Mouse (Mus musculus): ENCODE measurements around the gene Acad12. TPM values are rescaled to one million over a fixed set of nuclear protein-coding genes. Genes with fewer than 3 reads are reported as not detected.

Gene Acad12
- polyA plus RNA-seq, 1 experiment from 2014 or later, result 6.7 TPM

DNA sequence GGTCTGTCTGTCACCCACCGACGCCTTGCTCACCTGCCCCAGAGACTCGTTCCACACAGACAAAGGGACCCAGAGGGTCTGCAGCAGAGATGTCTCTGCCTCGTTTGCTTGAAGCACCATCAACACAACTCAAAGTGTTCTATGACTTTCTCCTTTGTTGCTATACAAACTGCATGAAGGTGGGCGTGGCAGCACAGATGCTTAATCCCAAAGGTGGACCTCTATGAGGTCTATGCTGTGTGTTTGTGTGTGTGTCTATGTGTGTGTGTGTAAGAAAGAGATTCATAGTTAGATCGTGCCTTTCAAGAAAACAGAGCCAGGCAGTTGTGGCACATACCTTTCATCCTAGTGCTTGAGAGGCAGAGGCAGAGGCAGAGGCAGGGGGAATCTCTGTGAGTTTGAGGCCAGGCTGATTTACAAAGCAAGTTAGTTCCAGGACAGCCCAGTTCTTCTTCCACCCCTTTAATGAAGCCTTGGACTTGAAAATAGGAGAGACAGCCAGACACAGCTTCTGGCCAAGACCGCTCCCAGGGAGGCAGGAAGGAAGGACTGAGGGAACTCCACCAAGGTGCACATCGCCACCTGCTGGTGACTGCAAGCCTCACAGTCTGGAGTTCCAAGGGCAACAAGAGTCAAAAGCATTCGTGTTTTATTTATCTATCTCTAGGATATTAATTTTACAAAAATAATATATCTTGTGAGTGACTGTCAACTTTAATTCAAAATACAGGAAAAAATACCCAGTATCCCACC, 17.0 kb downstream of the Acad12 start:
- peak; percentile 69 for ATAC-seq (replicated peaks; ENCODE audit: extremely low read depth, insufficient read depth, low FRiP score)
- 31% methylated on average over 9 of the region's 9 CpGs for WGBS
- no peak overlapping the region for H3K4me2 ChIP-seq (ENCODE audit: low read depth, low read length)
- H3K9me3 ChIP-seq (replicated peaks; ENCODE audit: control insufficient read depth, low read length), result no peaks in the 10 kb centered on the region
- H3K27ac ChIP-seq (ENCODE audit: low read length), result no peak overlapping the region
- H3K36me3 ChIP-seq (ENCODE audit: control insufficient read depth, insufficient read depth), result no peaks in the 10 kb centered on the region
- no peak overlapping the region for H3K9ac ChIP-seq (ENCODE audit: low read length)
- H3K4me1 ChIP-seq (ENCODE audit: control insufficient read depth, insufficient read depth, low read length), result 0 out of 2 replicates have a peak, but pooled peaks cover 3% of the 10 kb centered on the region
- H3K4me3 ChIP-seq (ENCODE audit: low read length), result no peak overlapping the region
- no peaks in the 10 kb centered on the region for H3K27me3 ChIP-seq (ENCODE audit: control insufficient read depth, insufficient read depth, low read length)

GRCm38 (mm10) chr5:121598871-121599610, 19.7 kb downstream of the Acad12 start:
- WGBS, result 72% methylated on average over 13 of the region's 13 CpGs
- no peak overlapping the region for H3K4me3 ChIP-seq (ENCODE audit: low read length)
- ATAC-seq (replicated peaks; ENCODE audit: extremely low read depth, insufficient read depth, low FRiP score), result no peak
- H3K36me3 ChIP-seq (ENCODE audit: control insufficient read depth, insufficient read depth), result no peaks in the 10 kb centered on the region
- no peaks in the 10 kb centered on the region for H3K27me3 ChIP-seq (ENCODE audit: control insufficient read depth, insufficient read depth, low read length)
- no peaks in the 10 kb centered on the region for H3K9me3 ChIP-seq (replicated peaks; ENCODE audit: control insufficient read depth, low read length)
- H3K4me2 ChIP-seq (ENCODE audit: low read depth, low read length), result no peak overlapping the region
- peaks cover 10% of the 10 kb centered on the region for H3K4me1 ChIP-seq (ENCODE audit: control insufficient read depth, insufficient read depth, low read length)
- no peak overlapping the region for H3K27ac ChIP-seq (ENCODE audit: low read length)
- no peak overlapping the region for H3K9ac ChIP-seq (ENCODE audit: low read length)

GRCm38 (mm10) chr5:121597991-121598537, 20.7 kb downstream of the Acad12 start:
- WGBS, result 79% methylated on average over 7 of the region's 7 CpGs

GRCm38 (mm10) chr5:121597332-121597731, 21.4 kb downstream of the Acad12 start:
- no peaks in the 10 kb centered on the region for H3K36me3 ChIP-seq (ENCODE audit: control insufficient read depth, insufficient read depth)
- no peak overlapping the region for H3K9ac ChIP-seq (ENCODE audit: low read length)
- peaks cover 12% of the 10 kb centered on the region for H3K4me1 ChIP-seq (ENCODE audit: control insufficient read depth, insufficient read depth, low read length)
- no peaks in the 10 kb centered on the region for H3K9me3 ChIP-seq (replicated peaks; ENCODE audit: control insufficient read depth, low read length)
- no peaks in the 10 kb centered on the region for H3K27me3 ChIP-seq (ENCODE audit: control insufficient read depth, insufficient read depth, low read length)
- ATAC-seq (replicated peaks; ENCODE audit: extremely low read depth, insufficient read depth, low FRiP score), result no peak
- no peak overlapping the region for H3K4me2 ChIP-seq (ENCODE audit: low read depth, low read length)
- 60% methylated on average over 4 of the region's 4 CpGs for WGBS
- H3K27ac ChIP-seq (ENCODE audit: low read length), result no peak overlapping the region
- no peak overlapping the region for H3K4me3 ChIP-seq (ENCODE audit: low read length)

More at GRCm38 (mm10) chr5:121597991-121598537, 20.7 kb downstream of the Acad12 start:
- no peak for ATAC-seq (replicated peaks; ENCODE audit: extremely low read depth, insufficient read depth, low FRiP score)
- H3K9ac ChIP-seq (ENCODE audit: low read length), result no peak overlapping the region
- H3K4me2 ChIP-seq (ENCODE audit: low read depth, low read length), result no peak overlapping the region
- H3K4me3 ChIP-seq (ENCODE audit: low read length), result no peak overlapping the region
- H3K4me1 ChIP-seq (ENCODE audit: control insufficient read depth, insufficient read depth, low read length), result peaks cover 12% of the 10 kb centered on the region
- no peak overlapping the region for H3K27ac ChIP-seq (ENCODE audit: low read length)
- no peaks in the 10 kb centered on the region for H3K36me3 ChIP-seq (ENCODE audit: control insufficient read depth, insufficient read depth)
- no peaks in the 10 kb centered on the region for H3K27me3 ChIP-seq (ENCODE audit: control insufficient read depth, insufficient read depth, low read length)
- no peaks in the 10 kb centered on the region for H3K9me3 ChIP-seq (replicated peaks; ENCODE audit: control insufficient read depth, low read length)

DNA sequence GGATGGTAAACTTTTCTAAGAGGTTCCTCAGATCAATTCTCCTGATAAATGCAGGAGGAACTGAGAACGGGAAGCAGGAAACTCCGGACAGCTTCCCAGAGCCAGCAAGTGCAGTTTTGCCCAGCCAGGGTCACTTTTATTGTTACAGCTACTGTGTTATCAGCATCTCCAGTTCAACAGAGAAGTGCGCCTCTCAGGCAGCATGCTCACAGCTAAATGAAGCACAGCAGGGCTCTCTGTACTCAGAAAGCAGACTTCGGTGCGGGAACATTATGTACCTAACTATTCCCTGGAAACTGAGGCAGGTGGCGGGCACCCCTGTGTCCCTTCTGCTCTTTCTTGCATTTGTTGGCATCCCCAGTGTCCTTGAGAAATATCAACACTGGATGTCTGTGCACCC, 22.5 kb downstream of the Acad12 start:
- H3K9me3 ChIP-seq (replicated peaks; ENCODE audit: control insufficient read depth, low read length), result no peaks in the 10 kb centered on the region
- WGBS, result 41% methylated on average over 6 of the region's 6 CpGs
- H3K4me1 ChIP-seq (ENCODE audit: control insufficient read depth, insufficient read depth, low read length), result peaks cover 9% of the 10 kb centered on the region
- no peak overlapping the region for H3K4me3 ChIP-seq (ENCODE audit: low read length)
- H3K36me3 ChIP-seq (ENCODE audit: control insufficient read depth, insufficient read depth), result no peaks in the 10 kb centered on the region
- H3K27me3 ChIP-seq (ENCODE audit: control insufficient read depth, insufficient read depth, low read length), result no peaks in the 10 kb centered on the region
- no peak overlapping the region for H3K4me2 ChIP-seq (ENCODE audit: low read depth, low read length)
- H3K27ac ChIP-seq (ENCODE audit: low read length), result no peak overlapping the region
- H3K9ac ChIP-seq (ENCODE audit: low read length), result no peak overlapping the region
- no peak for ATAC-seq (replicated peaks; ENCODE audit: extremely low read depth, insufficient read depth, low FRiP score)

DNA sequence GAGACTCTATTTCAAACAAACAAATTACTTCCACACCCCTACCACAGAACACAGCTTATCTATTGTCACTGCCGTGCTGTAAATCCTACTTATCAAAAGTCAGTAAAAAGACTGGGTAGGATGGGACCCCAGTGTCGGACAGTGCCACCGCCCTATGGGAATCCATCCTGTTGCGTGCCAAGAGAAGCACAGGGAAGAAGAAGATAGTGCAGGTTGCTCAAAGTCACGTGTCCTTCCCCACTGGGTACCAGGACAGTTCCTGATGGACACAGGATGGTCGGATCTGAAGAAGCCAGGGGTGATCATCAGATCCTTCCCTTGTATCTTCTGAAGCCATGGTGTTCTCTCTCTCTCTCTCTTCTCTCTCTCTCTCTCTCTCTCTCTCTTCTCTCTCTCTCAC, 23.0 kb downstream of the Acad12 start:
- H3K36me3 ChIP-seq (ENCODE audit: control insufficient read depth, insufficient read depth), result no peaks in the 10 kb centered on the region
- peaks cover 11% of the 10 kb centered on the region for H3K4me1 ChIP-seq (ENCODE audit: control insufficient read depth, insufficient read depth, low read length)
- 58% methylated on average over 6 of the region's 6 CpGs for WGBS
- no peak overlapping the region for H3K9ac ChIP-seq (ENCODE audit: low read length)
- no peak for ATAC-seq (replicated peaks; ENCODE audit: extremely low read depth, insufficient read depth, low FRiP score)
- no peak overlapping the region for H3K4me3 ChIP-seq (ENCODE audit: low read length)
- H3K27ac ChIP-seq (ENCODE audit: low read length), result no peak overlapping the region
- no peaks in the 10 kb centered on the region for H3K9me3 ChIP-seq (replicated peaks; ENCODE audit: control insufficient read depth, low read length)
- H3K4me2 ChIP-seq (ENCODE audit: low read depth, low read length), result no peak overlapping the region
- no peaks in the 10 kb centered on the region for H3K27me3 ChIP-seq (ENCODE audit: control insufficient read depth, insufficient read depth, low read length)

- H3K9me3 ChIP-seq (replicated peaks; ENCODE audit: control insufficient read depth, low read length), result no peaks in the 10 kb centered on the region
- H3K4me3 ChIP-seq (ENCODE audit: low read length), result no peak overlapping the region
- H3K9ac ChIP-seq (ENCODE audit: low read length), result no peak overlapping the region
- peaks cover 11% of the 10 kb centered on the region for H3K4me1 ChIP-seq (ENCODE audit: control insufficient read depth, insufficient read depth, low read length)
- WGBS, result 84% methylated on average over 6 of the region's 6 CpGs
- no peak for ATAC-seq (replicated peaks; ENCODE audit: extremely low read depth, insufficient read depth, low FRiP score)
- no peaks in the 10 kb centered on the region for H3K36me3 ChIP-seq (ENCODE audit: control insufficient read depth, insufficient read depth)
- H3K27ac ChIP-seq (ENCODE audit: low read length), result no peak overlapping the region
- H3K27me3 ChIP-seq (ENCODE audit: control insufficient read depth, insufficient read depth, low read length), result no peaks in the 10 kb centered on the region
- no peak overlapping the region for H3K4me2 ChIP-seq (ENCODE audit: low read depth, low read length)
Observed at GRCm38 (mm10) chr5:121594714-121595313, 23.9 kb downstream of the Acad12 start.

- no peaks in the 10 kb centered on the region for H3K9me3 ChIP-seq (replicated peaks; ENCODE audit: control insufficient read depth, low read length)
- ATAC-seq (replicated peaks; ENCODE audit: extremely low read depth, insufficient read depth, low FRiP score), result peak; percentile 87
- peak within 1 kb of the TSS; percentile 84 for H3K4me3 ChIP-seq (ENCODE audit: low read length)
- H3K36me3 ChIP-seq (ENCODE audit: control insufficient read depth, insufficient read depth), result no peaks in the 10 kb centered on the region
- peaks cover 11% of the 10 kb centered on the region for H3K4me1 ChIP-seq (ENCODE audit: control insufficient read depth, insufficient read depth, low read length)
- peak within 1 kb of the TSS; percentile 40 for H3K27ac ChIP-seq (ENCODE audit: low read length)
- H3K9ac ChIP-seq (ENCODE audit: low read length), result peak within 1 kb of the TSS; percentile 86
- H3K4me2 ChIP-seq (ENCODE audit: low read depth, low read length), result peak within 1 kb of the TSS; percentile 98
- WGBS, result 4% methylated on average over 47 of the region's 47 CpGs
- no peaks in the 10 kb centered on the region for H3K27me3 ChIP-seq (ENCODE audit: control insufficient read depth, insufficient read depth, low read length)
Observed at GRCm38 (mm10) chr5:121593451-121594401, 25.0 kb downstream of the Acad12 start, which contains the start of gene Aldh2. Gene Aldh2 (minus strand): TSS chr5:121593824.

All from heart, embryonic 16.5 days (tissue).